In genomic region chr11:119603527-119603905, GRCm38 (mm10) we compare ENCODE assay signal across 8 mouse cellular contexts. TPM values are rescaled to one million over a fixed set of nuclear protein-coding genes. Genes with fewer than 3 reads are reported as not detected.
DNase-seq lines count a peak whose midpoint lies in the region; ATAC-seq and TF ChIP-seq lines count a peak whose summit lies in the region.

No protein-coding gene starts in this region.

- no peak for TF ChIP-seq CTCF in G1E (IDR thresholded peaks at IDR 0.05; ENCODE audit: low read depth, low read length)

- peaks cover 6% of the 10 kb centered on the region; the same call in 1 of the 2 replicates for H3K27me3 ChIP-seq in G1E (ENCODE audit: insufficient read depth, low read length)
- no peaks in the 10 kb centered on the region for H3K27me3 ChIP-seq in embryonic facial prominence, embryonic 10.5 days (replicated peaks; ENCODE audit: low read depth, poor library complexity, severe bottlenecking)
- H3K27me3 ChIP-seq in neural tube, embryonic 15.5 days (replicated peaks) = no peaks in the 10 kb centered on the region

- peak; percentile 23 for DNase-seq in kidney, adult 18-20 months
- no peak for DNase-seq in kidney, postnatal 14 days
- peak; percentile 44 for DNase-seq in G1E (ENCODE audit: low spot score)
- peak; percentile 45 for DNase-seq in embryonic facial prominence, embryonic 10.5 days (ENCODE audit: low spot score)
- DNase-seq in kidney, postnatal 10 days = peak; percentile 37
- DNase-seq in natural killer cell, adult 2 months (ENCODE audit: low spot score in 2 of 2) = no peak
- DNase-seq in spleen, postnatal 10 days (ENCODE audit: low spot score in 2 of 2) = no peak

- peak overlapping the region; percentile 95 for H3K4me2 ChIP-seq in neural tube, embryonic 15.5 days

- peaks cover 11% of the 10 kb centered on the region for H3K9me3 ChIP-seq in G1E (replicated peaks)
- no peaks in the 10 kb centered on the region for H3K9me3 ChIP-seq in embryonic facial prominence, embryonic 10.5 days
- no peaks in the 10 kb centered on the region for H3K9me3 ChIP-seq in neural tube, embryonic 15.5 days (replicated peaks)

- peak overlapping the region; percentile 98 for H3K4me3 ChIP-seq in G1E (ENCODE audit: low read depth, low read length)
- H3K4me3 ChIP-seq in embryonic facial prominence, embryonic 10.5 days = peak overlapping the region; percentile 100
- peak overlapping the region; percentile 99 for H3K4me3 ChIP-seq in neural tube, embryonic 15.5 days (replicated peaks)

- under 1% methylated on average over 30 of the region's 30 CpGs for WGBS in embryonic facial prominence, embryonic 10.5 days
- WGBS in neural tube, embryonic 15.5 days = under 1% methylated on average over 30 of the region's 30 CpGs

- peak overlapping the region; percentile 94 for H3K9ac ChIP-seq in neural tube, embryonic 15.5 days (replicated peaks)

- H3K36me3 ChIP-seq in G1E (replicated peaks) = peaks cover 31% of the 10 kb centered on the region
- H3K36me3 ChIP-seq in embryonic facial prominence, embryonic 10.5 days (replicated peaks) = peaks cover 30% of the 10 kb centered on the region
- no peaks in the 10 kb centered on the region for H3K36me3 ChIP-seq in neural tube, embryonic 15.5 days

- H3K27ac ChIP-seq in embryonic facial prominence, embryonic 10.5 days (replicated peaks) = peak overlapping the region; percentile 95
- H3K27ac ChIP-seq in neural tube, embryonic 15.5 days (replicated peaks) = peak overlapping the region; percentile 88

- no peak for ATAC-seq in G1E (ENCODE audit: extremely low read depth, insufficient number of reproducible peaks, low FRiP score, poor library complexity, severe bottlenecking)
- no peak for ATAC-seq in neural tube, embryonic 15.5 days (ENCODE audit: low FRiP score)

- peaks cover 23% of the 10 kb centered on the region for H3K4me1 ChIP-seq in G1E (ENCODE audit: insufficient read depth, low read depth, low read length)
- H3K4me1 ChIP-seq in embryonic facial prominence, embryonic 10.5 days = peaks cover 18% of the 10 kb centered on the region
- peaks cover 21% of the 10 kb centered on the region for H3K4me1 ChIP-seq in neural tube, embryonic 15.5 days

RNA-seq across cellular contexts. Expression of gene Rptor, which starts 0.8 kb away (rescaled TPM):
- 44.2 and 46.5 TPM in 2 replicates for total RNA-seq in G1E (2014; fragmentation: Nextera tagmentation)
- total RNA-seq in G1E (2017) = 16.8 and 17.9 TPM in 2 replicates
- polyA plus RNA-seq in G1E (2012) = 51.9 and 57.9 TPM in 2 replicates
- polyA plus RNA-seq in embryonic facial prominence, embryonic 10.5 days (2016; fragmentation: Nextera tagmentation; extraction: Ambion mirVana) = 14.4 and 15.7 TPM in 2 replicates
- 10.4 and 11.7 TPM in 2 replicates for polyA plus RNA-seq in neural tube, embryonic 15.5 days (2015; fragmentation: Nextera tagmentation; extraction: Ambion mirVana)

RNA-seq across cellular contexts. Expression of gene Nptx1, which starts 56.0 kb away (rescaled TPM):
- total RNA-seq in G1E (2014; fragmentation: Nextera tagmentation) (not detected in 2 replicates), G1E (2017) (0.11 TPM in 1 of 2 replicates, not detected in the other)
- polyA plus RNA-seq in G1E (2012) = not detected in 2 replicates
- polyA plus RNA-seq in embryonic facial prominence, embryonic 10.5 days (2016; fragmentation: Nextera tagmentation; extraction: Ambion mirVana) = 1.9 and 2.6 TPM in 2 replicates
- 26.0 and 28.3 TPM in 2 replicates for polyA plus RNA-seq in neural tube, embryonic 15.5 days (2015; fragmentation: Nextera tagmentation; extraction: Ambion mirVana)

Comparison
In these comparisons a context has a peak if more than half of its experiments do, and no peak if none do; other contexts are left out.
1. DNase-seq: peak in kidney, adult 18-20 months (single experiment), G1E (single experiment), embryonic facial prominence, embryonic 10.5 days (single experiment) and kidney, postnatal 10 days (single experiment); none in kidney, postnatal 14 days (single experiment), natural killer cell, adult 2 months (0 of 2) and spleen, postnatal 10 days (0 of 2).
2. Peak in every context shown above with its lines, with median percentiles within 50 percentile points of each other: H3K4me3 ChIP-seq.